ENCODE assay signal across 16 mouse cellular contexts in the genomic region with DNA sequence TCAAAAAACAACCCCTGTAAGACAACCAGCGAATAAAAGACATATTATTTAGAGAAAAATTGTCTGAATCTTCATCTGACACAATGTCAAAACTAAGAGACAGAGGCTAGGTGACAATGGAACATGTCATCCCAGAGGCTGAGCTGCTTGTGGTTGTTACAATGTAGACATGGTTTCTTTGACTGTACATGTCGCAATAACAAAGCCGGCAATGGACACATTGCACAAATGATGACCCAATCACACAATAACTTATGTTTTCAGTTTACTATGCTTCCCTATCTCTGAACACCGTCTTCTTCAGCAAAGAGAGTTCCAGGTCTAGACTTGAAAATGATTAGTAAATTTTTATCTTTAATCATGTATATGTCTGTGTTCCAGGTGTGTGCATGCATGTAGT.
"Had no signal": no experiment of that assay in that cellular context is flagged by ENCODE, and none has a peak within 500 bp of the region (broad histone marks: within the 10 kb centered on the region; RNA-seq: fewer than 3 reads in every experiment).

No protein-coding gene starts in this region.

- ATAC-seq: hindbrain, postnatal 0 days; intestine, embryonic 16.5 days; liver, embryonic 12.5 days had no signal

- DNase-seq: gastrocnemius, adult 2 months; gastrocnemius, postnatal 10 days; gastrocnemius, postnatal 25 days; heart, adult 18-20 months; heart, postnatal 10 days; heart, postnatal 36 days; kidney, adult 11 months; kidney, adult 2 months; kidney, adult 9 months; kidney, postnatal 14 days; kidney, postnatal 36 days; layer of hippocampus, adult 9-11 months; left cerebral cortex, postnatal 4 days had no signal
